Comparison of ENCODE assay signal across 20 mouse cellular contexts in the genomic region with DNA sequence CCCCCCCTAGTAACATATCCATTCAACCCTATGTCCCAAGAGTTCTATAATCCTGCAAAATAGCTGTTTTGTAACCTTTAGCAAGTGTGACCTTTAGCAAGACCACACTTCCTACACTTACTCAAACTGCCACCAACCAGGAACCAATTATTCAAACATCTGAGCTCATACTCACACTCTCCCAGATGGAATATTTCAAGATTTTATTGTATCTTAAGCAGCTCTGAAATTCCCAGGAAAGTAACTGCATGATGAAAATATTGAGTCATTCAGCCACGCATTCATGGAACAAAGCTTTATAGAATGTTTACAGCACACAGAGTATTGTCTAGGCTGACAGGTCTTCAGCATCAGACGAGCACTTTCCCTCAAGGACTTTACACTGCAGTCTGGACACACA.
DNase-seq lines count a peak whose midpoint lies in the region; ATAC-seq and TF ChIP-seq lines count a peak whose summit lies in the region.
"Had no signal": no experiment of that assay in that cellular context is flagged by ENCODE, and none has a peak within 500 bp of the region (broad histone marks: within the 10 kb centered on the region; RNA-seq: fewer than 3 reads in every experiment).

No protein-coding gene starts in this region.

- no peaks in the 10 kb centered on the region for H3K36me3 ChIP-seq in lung, postnatal 0 days (ENCODE audit: insufficient read depth, low read length)
- no peaks in the 10 kb centered on the region for H3K36me3 ChIP-seq in hindbrain, embryonic 13.5 days
- H3K36me3 ChIP-seq: hindbrain, embryonic 12.5 days; intestine, embryonic 15.5 days had no signal

- no peak overlapping the region for H3K9ac ChIP-seq in lung, postnatal 0 days (replicated peaks; ENCODE audit: low read depth)
- no peak overlapping the region for H3K9ac ChIP-seq in hindbrain, embryonic 13.5 days
- H3K9ac ChIP-seq: hindbrain, embryonic 12.5 days; intestine, embryonic 15.5 days had no signal

- H3K4me1 ChIP-seq in lung, postnatal 0 days (ENCODE audit: insufficient read depth, low read depth, low read length): no peaks in the 10 kb centered on the region
- no peaks in the 10 kb centered on the region for H3K4me1 ChIP-seq in hindbrain, embryonic 13.5 days (replicated peaks)
- H3K4me1 ChIP-seq: hindbrain, embryonic 12.5 days; intestine, embryonic 15.5 days had no signal

- 42% methylated on average over 2 of the region's 2 CpGs for WGBS in lung, postnatal 0 days
- WGBS in hindbrain, embryonic 13.5 days: 56% methylated on average over 2 of the region's 2 CpGs

- no peaks in the 10 kb centered on the region for H3K9me3 ChIP-seq in lung, postnatal 0 days (ENCODE audit: low read length)
- no peaks in the 10 kb centered on the region for H3K9me3 ChIP-seq in hindbrain, embryonic 13.5 days
- H3K9me3 ChIP-seq: hindbrain, embryonic 12.5 days; intestine, embryonic 15.5 days had no signal

- no peak overlapping the region for H3K4me2 ChIP-seq in lung, postnatal 0 days (replicated peaks; ENCODE audit: low read depth, low read length)
- no peak overlapping the region for H3K4me2 ChIP-seq in hindbrain, embryonic 13.5 days
- H3K4me2 ChIP-seq: heart, embryonic 11.5 days; hindbrain, embryonic 12.5 days; intestine, embryonic 15.5 days had no signal

- no peak for TF ChIP-seq EP300 in lung, postnatal 0 days (IDR thresholded peaks at IDR 0.05)

- no peak overlapping the region for H3K4me3 ChIP-seq in lung, postnatal 0 days (ENCODE audit: low read depth, low read length)
- no peak overlapping the region for H3K4me3 ChIP-seq in hindbrain, embryonic 13.5 days
- H3K4me3 ChIP-seq: gastrocnemius, adult 2 months; hindbrain, embryonic 12.5 days; intestine, embryonic 15.5 days had no signal

- peak; percentile 6 for DNase-seq in lung, postnatal 0 days (ENCODE audit: low spot score)
- no peak for DNase-seq in lung, adult 18-20 months
- DNase-seq in adipocyte (ENCODE audit: low spot score): peak; percentile 51
- peak; percentile 18 for DNase-seq in telencephalon, adult 2 months (ENCODE audit: low read depth, low spot score)
- no peak for DNase-seq in kidney, postnatal 36 days
- DNase-seq: adrenal gland, adult 2 months; adrenal gland, postnatal 14 days; cerebellum, adult 11-12 months; cerebellum, adult 8-10 months; cerebellum, postnatal 10 days; gastrocnemius, adult 2 months; gastrocnemius, postnatal 14 days; heart, adult 11 months had no signal

- no peaks in the 10 kb centered on the region for H3K27me3 ChIP-seq in lung, postnatal 0 days (replicated peaks; ENCODE audit: insufficient read depth, low read length)
- H3K27me3 ChIP-seq in hindbrain, embryonic 13.5 days: no peaks in the 10 kb centered on the region
- H3K27me3 ChIP-seq: hindbrain, embryonic 12.5 days; intestine, embryonic 15.5 days had no signal

- TF ChIP-seq CTCF in lung, postnatal 0 days (IDR thresholded peaks at IDR 0.05): no peak

- no peak overlapping the region for H3K27ac ChIP-seq in lung, postnatal 0 days (ENCODE audit: low read length)
- no peak overlapping the region for H3K27ac ChIP-seq in hindbrain, embryonic 13.5 days
- H3K27ac ChIP-seq: gastrocnemius, adult 2 months; hindbrain, embryonic 12.5 days; intestine, embryonic 15.5 days had no signal

- no peak for ATAC-seq in lung, postnatal 0 days
- no peak for ATAC-seq in hindbrain, embryonic 13.5 days (ENCODE audit: low FRiP score)
- ATAC-seq: forebrain, embryonic 14.5 days; hindbrain, embryonic 16.5 days; intestine, embryonic 15.5 days; Patski had no signal

Comparison
In these comparisons a context has a peak if more than half of its experiments do, and no peak if none do; other contexts are left out.
1. DNase-seq: peak in lung, postnatal 0 days (single experiment), adipocyte (single experiment) and telencephalon, adult 2 months (single experiment); none in lung, adult 18-20 months (0 of 2) and kidney, postnatal 36 days (0 of 2).